Mouse (Mus musculus) C2C12 (cell line): ENCODE data around the gene Klf8. TPM values are rescaled to one million over a fixed set of nuclear protein-coding genes. Genes with fewer than 3 reads are reported as not detected.
A peak's percentile ranks its signal among the peaks of the same experiment; 100 is the strongest.

ENCODE experiments used
- H3K27me3 ChIP-seq: one replicate; pipeline ENCODE4 v1.6.1; 2011; ENCODE audit not compliant: control insufficient read depth, insufficient read depth, insufficient read length
- H3K36me3 ChIP-seq: one replicate; pipeline ENCODE4 v1.6.1; 2011; ENCODE audit not compliant: control insufficient read depth, insufficient read depth
- H3K4me3 ChIP-seq: one replicate; pipeline ENCODE4 v1.5.1; 2011; ENCODE audit warnings: mild to moderate bottlenecking, control low read depth; ENCODE audit not compliant: poor library complexity, insufficient read depth, severe bottlenecking
- H3K79me2 ChIP-seq: one replicate; pipeline ENCODE4 v1.6.1; 2011; ENCODE audit not compliant: control insufficient read depth, insufficient read depth
- H3K79me3 ChIP-seq: one replicate; pipeline ENCODE4 v1.6.1; 2011; ENCODE audit warnings: low read depth, control low read depth
- H3ac ChIP-seq: one replicate; pipeline ENCODE3; 2011; ENCODE audit warnings: low read depth; ENCODE audit not compliant: control insufficient read depth, insufficient read length
- CEBPB ChIP-seq: IDR thresholded peaks from one replicate; pipeline ENCODE4 v1.6.1; 2011; ENCODE audit warnings: low read depth, mild to moderate bottlenecking, control low read depth, moderate library complexity
- CTCF ChIP-seq: IDR thresholded peaks from one replicate; pipeline ENCODE4 v1.5.1; 2011; ENCODE audit not compliant: control insufficient read depth, insufficient read depth, insufficient read length
- FOSL1 ChIP-seq: IDR thresholded peaks from one replicate; pipeline ENCODE4 v1.8.0; 2011; ENCODE audit warnings: mild to moderate bottlenecking, low read length; ENCODE audit not compliant: poor library complexity, insufficient read depth, severe bottlenecking
- MAX ChIP-seq: IDR thresholded peaks from one replicate; pipeline ENCODE4 v1.6.1; 2011; ENCODE audit warnings: mild to moderate bottlenecking, control low read depth
- MYOD1 ChIP-seq: IDR thresholded peaks from one replicate; pipeline ENCODE4 v1.6.1; 2011; ENCODE audit warnings: low read depth; ENCODE audit not compliant: control insufficient read depth, insufficient read length
- MYOG ChIP-seq: IDR thresholded peaks from one replicate; pipeline ENCODE4 v1.6.1; 2011; ENCODE audit not compliant: control insufficient read depth, insufficient read length; ENCODE audit errors: extremely low read depth
- USF1 ChIP-seq: IDR thresholded peaks from one replicate; pipeline ENCODE4 v1.6.1; 2011; ENCODE audit warnings: low read depth, mild to moderate bottlenecking, control low read depth, moderate library complexity
- polyA plus RNA-seq: library from polyadenylated mRNA; unstranded; fragments of >200 nt; fragmentation: generic; extraction: Trizol; gene quantifications from one replicate; pipeline ENCODE4 v1.2.1, GENCODE M21; 2012; ENCODE audit warnings: missing spikeins

Klf8 gene
- polyA plus RNA-seq, 1 experiment: 0.06 TPM

DNA sequence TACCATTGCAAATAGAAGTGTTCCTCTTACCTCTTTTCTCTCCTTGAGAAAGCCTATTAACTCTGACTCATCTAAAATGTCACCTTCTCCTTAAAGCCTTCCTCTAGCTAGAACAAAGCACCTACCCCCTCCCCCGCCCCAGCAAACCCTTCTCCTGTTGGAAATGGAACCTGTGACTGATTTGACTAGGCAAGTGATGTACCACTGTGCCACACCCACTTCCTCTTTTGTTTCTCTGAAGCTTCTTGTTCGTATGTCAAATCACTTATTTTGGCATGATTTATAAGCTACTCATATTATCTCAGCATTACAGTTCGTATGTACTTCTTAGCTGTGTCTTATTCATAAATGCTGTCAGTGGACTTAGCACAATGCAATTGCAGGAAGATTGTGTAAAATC is 144.5 kb downstream of the Klf8 start:
- no peaks in the 10 kb centered on the region for H3K36me3 ChIP-seq
- H3K27me3 ChIP-seq: peaks cover 3% of the 10 kb centered on the region
- H3K4me3 ChIP-seq: no peak overlapping the region
- H3K79me2 ChIP-seq: no peaks in the 10 kb centered on the region
- no peak for TF ChIP-seq MYOD1
- no peak for TF ChIP-seq FOSL1
- TF ChIP-seq CTCF: no peak
- no peak for TF ChIP-seq MAX
- no peak for TF ChIP-seq CEBPB
- TF ChIP-seq USF1: no peak
- TF ChIP-seq MYOG: no peak
- no peaks in the 10 kb centered on the region for H3K79me3 ChIP-seq
- no peak overlapping the region for H3ac ChIP-seq

DNA sequence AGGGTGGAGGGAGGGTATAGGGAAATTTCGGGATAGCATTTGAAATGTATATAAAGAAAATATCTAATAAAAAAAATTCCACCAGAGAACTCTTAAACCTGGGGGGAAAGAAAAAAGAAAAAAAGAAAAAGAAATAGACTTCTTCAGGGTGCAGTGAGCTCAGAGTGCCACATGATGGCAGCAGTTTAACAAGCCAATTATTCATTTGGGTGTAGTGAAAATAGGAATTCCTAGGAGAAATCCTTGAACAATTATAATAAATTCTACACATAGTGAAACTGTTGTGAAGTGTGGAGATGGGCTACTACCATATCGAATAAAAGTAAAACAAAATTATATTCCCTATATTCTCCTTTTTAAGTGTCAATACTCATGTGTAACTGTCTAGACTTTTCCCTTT is 152.0 kb downstream of the Klf8 start:
- Histone ChIP-seq H3K79me2 (no peaks in the 10 kb centered on the region), H3K4me3 (no peak overlapping the region), H3K79me3 (no peaks in the 10 kb centered on the region), H3ac (no peak overlapping the region), H3K36me3 (no peaks in the 10 kb centered on the region), H3K27me3 (no peaks in the 10 kb centered on the region)
- TF ChIP-seq MYOG: no peak
- TF ChIP-seq MAX: no peak
- TF ChIP-seq MYOD1: no peak

DNA sequence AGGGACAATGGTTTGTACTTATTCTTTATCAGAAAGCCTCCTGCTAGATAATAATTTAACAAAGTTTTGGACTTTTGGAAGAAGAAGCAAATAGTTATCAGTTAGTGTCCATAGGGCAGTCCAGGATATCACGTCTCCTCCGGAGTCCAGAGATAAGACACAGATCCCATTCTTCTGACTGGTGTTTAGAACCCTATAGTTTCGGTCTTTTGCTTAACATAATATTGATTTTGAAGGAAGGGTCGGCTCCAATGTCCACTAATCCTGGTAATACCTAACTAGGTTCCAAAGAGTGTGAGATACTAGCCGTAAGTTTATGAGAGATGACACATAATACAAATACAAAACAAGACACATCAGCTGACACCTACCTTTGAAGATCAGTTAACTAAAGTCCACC is 179.8 kb downstream of the Klf8 start:
- TF ChIP-seq USF1 (no peak), FOSL1 (no peak), MAX (no peak), MYOD1 (no peak), CTCF (no peak), CEBPB (no peak), MYOG (no peak)
- H3K4me3 ChIP-seq: no peak overlapping the region
- no peak overlapping the region for H3ac ChIP-seq
- no peaks in the 10 kb centered on the region for H3K79me2 ChIP-seq
- no peaks in the 10 kb centered on the region for H3K36me3 ChIP-seq
- H3K79me3 ChIP-seq: no peaks in the 10 kb centered on the region
- no peaks in the 10 kb centered on the region for H3K27me3 ChIP-seq

DNA sequence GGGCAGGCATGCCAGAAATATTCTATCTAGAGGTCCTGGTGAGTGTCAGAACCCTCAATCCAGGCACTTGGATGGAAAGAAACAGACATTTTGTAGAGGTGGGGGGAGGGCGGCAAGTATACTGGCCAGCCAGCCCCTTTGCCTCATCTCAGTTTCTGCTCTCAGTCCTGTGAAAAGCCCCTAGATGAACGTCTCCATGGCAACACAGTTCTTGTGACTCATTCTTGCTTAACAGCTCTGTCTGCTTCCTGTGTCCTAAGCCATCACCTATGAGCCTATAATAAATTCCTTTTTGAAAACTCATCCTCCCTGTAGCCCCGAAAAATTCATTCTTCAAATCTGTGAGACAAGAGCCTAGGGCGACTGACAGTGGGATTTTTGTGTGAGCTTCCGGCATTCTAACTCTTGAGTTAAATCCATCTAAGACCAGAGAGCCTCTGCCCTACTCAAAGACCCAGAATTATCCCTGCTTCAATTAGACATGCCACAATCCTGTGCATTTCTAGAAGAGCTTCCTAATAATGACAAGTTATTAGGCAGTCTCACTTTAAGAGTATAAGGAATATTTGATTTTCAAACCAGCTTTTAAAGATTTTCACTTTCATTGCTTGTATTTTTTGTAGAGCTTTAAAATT is 196.5 kb downstream of the Klf8 start:
- no peak overlapping the region for H3ac ChIP-seq
- TF ChIP-seq USF1 (no peak), MAX (no peak), CEBPB (peak; percentile 81)
- no peak overlapping the region for H3K4me3 ChIP-seq

DNA sequence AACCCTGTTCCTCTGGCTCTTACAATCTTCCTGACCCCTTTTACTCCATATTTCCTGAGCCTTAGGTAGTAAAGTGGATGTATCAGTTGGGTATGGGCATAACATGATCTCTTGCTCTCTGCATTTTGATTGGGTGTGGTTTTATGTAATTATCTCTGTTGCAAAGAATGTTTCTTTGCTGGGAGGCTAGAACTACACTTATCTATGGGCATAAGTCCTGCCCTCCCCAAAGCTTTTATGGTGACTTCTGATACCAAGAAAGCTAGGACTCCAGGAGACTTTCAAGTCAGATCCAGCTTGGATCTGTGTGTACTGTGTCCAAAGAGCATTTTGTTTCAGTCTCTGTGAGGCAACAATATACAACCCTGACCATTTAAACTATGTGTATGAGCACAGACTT is 202.3 kb downstream of the Klf8 start:
- Histone ChIP-seq H3K27me3 (no peaks in the 10 kb centered on the region), H3K79me2 (no peaks in the 10 kb centered on the region), H3ac (no peak overlapping the region), H3K36me3 (no peaks in the 10 kb centered on the region), H3K79me3 (no peaks in the 10 kb centered on the region), H3K4me3 (no peak overlapping the region)
- no peak for TF ChIP-seq MYOD1
- no peak for TF ChIP-seq CEBPB
- no peak for TF ChIP-seq MAX
- TF ChIP-seq MYOG: no peak
- TF ChIP-seq FOSL1: no peak
- no peak for TF ChIP-seq USF1
- no peak for TF ChIP-seq CTCF

More for the DNA sequence above, 196.5 kb downstream of the Klf8 start:
- H3K27me3 ChIP-seq: no peaks in the 10 kb centered on the region
- no peaks in the 10 kb centered on the region for H3K79me2 ChIP-seq
- H3K79me3 ChIP-seq: no peaks in the 10 kb centered on the region
- no peaks in the 10 kb centered on the region for H3K36me3 ChIP-seq

DNA sequence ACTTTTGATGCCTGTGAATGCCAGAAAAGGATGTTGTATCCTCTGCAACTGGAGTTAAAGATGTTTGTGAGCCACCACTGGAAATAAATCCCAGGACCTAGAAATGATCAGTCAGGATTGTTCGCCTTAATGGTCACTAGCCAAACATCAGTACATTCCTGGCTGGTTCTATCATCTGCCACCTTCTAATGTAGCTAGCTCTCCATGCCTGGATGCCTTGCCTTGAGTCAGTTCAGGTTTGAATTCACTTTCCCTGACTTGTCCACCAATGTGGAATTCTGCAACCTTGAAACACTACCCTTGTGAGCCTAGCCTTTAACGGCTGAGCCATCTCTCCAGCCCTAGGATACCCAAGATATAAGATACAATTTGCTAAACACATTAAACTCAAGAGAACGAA is 202.8 kb downstream of the Klf8 start:
- TF ChIP-seq CTCF (no peak), MYOD1 (no peak), FOSL1 (no peak), USF1 (no peak), MAX (no peak), CEBPB (no peak), MYOG (no peak)
- no peaks in the 10 kb centered on the region for H3K27me3 ChIP-seq
- H3K79me2 ChIP-seq: no peaks in the 10 kb centered on the region
- no peak overlapping the region for H3ac ChIP-seq
- H3K79me3 ChIP-seq: no peaks in the 10 kb centered on the region
- H3K36me3 ChIP-seq: no peaks in the 10 kb centered on the region
- no peak overlapping the region for H3K4me3 ChIP-seq

Other genes with a start within 250 kb of the Klf8 start
- gene Usp51, start 231.0 kb upstream of the Klf8 start, polyA plus RNA-seq: not detected
- gene Mageh1, start 199.9 kb upstream of the Klf8 start, polyA plus RNA-seq: 0.02 TPM
- not detected for gene Foxr2, start 118.7 kb upstream of the Klf8 start, polyA plus RNA-seq
- gene Rragb, start 97.5 kb upstream of the Klf8 start, polyA plus RNA-seq: 1.4 TPM